Mouse (Mus musculus) mesoderm, embryonic 11.5 days (tissue): Measurements from ENCODE around the gene Olfr1287.

Source experiments
- DNase-seq: peaks from one replicate; pipeline ENCODE4 v3.0.0-alpha.2; 2012; ENCODE audit warnings: low read depth, low spot score

Olfr1287 gene

GRCm38 (mm10) chr2:111448842-111449241, at the start of gene Olfr1287:
Olfr1287 (plus strand) TSS chr2:111449142.
- no peak for DNase-seq

GRCm38 (mm10) chr2:111422931-111423330, 26.0 kb upstream of the Olfr1287 start, which contains the start of gene Olfr1286:
Olfr1286 (minus strand) TSS chr2:111423115.
- DNase-seq: no peak

GRCm38 (mm10) chr2:111473801-111474200, 24.9 kb downstream of the Olfr1287 start, which contains the start of gene Olfr1288:
Olfr1288 (plus strand) TSS chr2:111474101.
- no peak for DNase-seq

GRCm38 (mm10) chr2:111480519-111480918, 31.6 kb downstream of the Olfr1287 start, which contains the start of gene Olfr1289:
Olfr1289 (plus strand) TSS chr2:111480819.
- no peak for DNase-seq

- no peak for DNase-seq
Measured at GRCm38 (mm10) chr2:111493729-111494128, 44.8 kb downstream of the Olfr1287 start, which contains the start of gene Olfr1290. Olfr1290 (minus strand) TSS chr2:111493829.

GRCm38 (mm10) chr2:111496880-111497279, 47.9 kb downstream of the Olfr1287 start, which contains the start of gene Olfr1291-ps1:
Olfr1291-ps1 (plus strand) TSS chr2:111497180.
- no peak for DNase-seq
